Mouse (Mus musculus) small intestine, adult 2 months (tissue): ENCODE results near the gene Rbfox1.

Experiments used
- CTCF ChIP-seq: fragments of 200-500 bp; IDR thresholded peaks from 2 replicates; pipeline ENCODE4 v1.5.1; 2012; ENCODE audit warnings: low read depth, mild to moderate bottlenecking, control low read depth, inconsistent platforms, low read length, moderate library complexity, mixed read lengths; ENCODE audit not compliant: insufficient replicate concordance, insufficient read length; ENCODE audit errors: extremely low read depth
- POLR2A ChIP-seq: fragments of 200-500 bp; IDR thresholded peaks from 2 replicates; pipeline ENCODE4 v1.6.1; 2012; ENCODE audit warnings: low read depth, mild to moderate bottlenecking, control low read depth, inconsistent platforms, low read length, moderate library complexity

- no peak for TF ChIP-seq CTCF
- TF ChIP-seq POLR2A, result no peak
Measured at GRCm38 (mm10) chr16:6806246-6806645, 921.1 kb downstream of the Rbfox1 start.
